Mouse (Mus musculus): ENCODE measurements at regions not wholly inside any gene's neighbourhood (a gene's known extent, or its start where the extent isn't known, plus 50 kb on each side); places are given as distances from the start of the nearest gene placed in this dataset.
A peak's percentile ranks its signal among the peaks of the same experiment; 100 is the strongest.
"Not testable (repeated sequence)": the region's sequence is repeated elsewhere in the genome, so short reads cannot be mapped to it uniquely, and the experiment has no call there.

- intact Hi-C loops (cut with DNase I) = no loop called here
- DNase-seq (ENCODE audit: low spot score in 2 of 2) = no peak
These were observed 52.3 kb upstream of the Gm10985 start for GRCm38 (mm10) chr3:53792541-53792940.

DNA sequence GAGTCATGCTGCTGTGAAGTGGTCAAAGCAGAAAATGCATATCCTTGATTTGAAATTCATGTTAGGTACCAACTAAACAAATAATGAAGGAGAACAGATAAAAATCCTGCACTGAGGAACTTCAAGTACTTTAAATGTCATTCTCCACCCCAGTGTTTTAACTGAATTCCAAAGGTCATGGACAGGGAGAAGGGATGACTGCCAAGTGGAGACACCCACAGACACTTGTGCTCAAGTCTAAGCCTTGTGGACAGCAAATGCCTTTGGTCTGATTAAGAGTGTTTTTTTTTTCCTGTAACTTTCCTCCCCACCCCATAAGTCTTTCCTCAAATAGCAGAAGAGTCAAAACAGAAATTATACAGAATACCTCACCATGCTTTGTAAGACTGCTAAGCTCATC is 55.2 kb upstream of the Gm10985 start:
- intact Hi-C loops (cut with DNase I) = no loop called here

DNA sequence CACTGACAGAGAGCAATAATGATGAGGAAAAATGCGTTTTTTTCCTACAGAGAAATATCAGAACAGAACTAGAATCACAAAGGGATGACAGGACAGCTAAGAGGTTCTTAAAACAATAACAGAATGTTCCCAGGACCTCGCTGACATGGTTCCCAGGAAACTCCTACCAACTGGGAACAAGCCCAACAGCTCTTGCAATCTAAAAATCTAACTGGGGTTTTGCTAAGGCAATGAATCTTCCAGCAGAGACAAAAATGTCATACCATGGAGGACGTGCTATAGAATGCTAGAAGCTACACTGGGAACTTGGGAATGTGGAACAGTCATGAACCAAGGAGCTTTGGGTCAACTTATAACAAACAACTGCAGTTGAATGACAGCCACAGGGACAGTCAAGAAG is 59.7 kb upstream of the Gm10985 start:
- DNase-seq (ENCODE audit: low spot score in 2 of 2) = no peak
- intact Hi-C loops (cut with DNase I) = no loop called here

More for the DNA sequence above, 55.2 kb upstream of the Gm10985 start:
- no peak for DNase-seq (ENCODE audit: low spot score in 2 of 2)

DNA sequence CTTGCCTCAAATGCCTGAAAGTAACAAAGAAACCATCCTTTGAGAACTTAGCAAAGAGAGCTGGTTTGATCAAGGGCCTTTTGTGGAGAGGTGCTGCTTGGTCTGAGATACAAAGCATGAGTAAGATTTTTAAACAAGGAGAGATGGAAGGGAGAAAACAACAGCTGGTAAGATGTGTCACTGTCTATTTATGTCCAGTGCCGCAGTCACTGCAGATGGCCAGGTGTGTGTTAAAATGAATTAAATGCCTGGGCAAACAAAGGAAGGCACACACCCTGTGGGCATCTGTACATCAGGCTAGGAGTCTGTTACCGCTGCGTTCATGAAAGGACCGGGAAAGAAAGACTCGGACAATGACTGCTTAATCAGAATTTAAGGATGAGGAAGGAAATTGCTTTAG is 68.2 kb upstream of the Gm10985 start:
- intact Hi-C loops (cut with DNase I) = no loop called here
- DNase-seq (ENCODE audit: low spot score in 2 of 2) = no peak

GRCm38 (mm10) chr3:53767601-53768000 is 77.3 kb upstream of the Gm10985 start:
- no peak for DNase-seq (ENCODE audit: low spot score in 2 of 2)
- intact Hi-C loops (cut with DNase I) = no loop called here

DNA sequence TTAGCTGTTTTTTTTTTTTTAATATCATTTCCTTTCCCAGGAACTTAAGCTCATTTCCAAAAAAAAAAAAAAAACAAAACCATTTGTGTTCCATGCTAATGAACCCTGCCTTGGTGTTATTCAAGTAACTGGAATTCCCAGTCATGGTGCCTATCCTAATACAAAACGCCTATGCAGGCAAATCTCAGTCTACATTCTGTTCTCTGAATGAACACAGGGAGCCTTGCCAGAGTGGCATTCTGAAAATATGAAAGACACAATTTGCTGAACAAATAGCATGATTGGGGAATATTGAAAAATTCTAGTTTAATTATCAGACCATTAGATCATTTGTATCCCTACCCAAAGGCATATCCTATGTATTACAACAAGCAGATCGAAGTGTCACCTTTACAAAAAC is 80.9 kb upstream of the Gm10985 start:
- intact Hi-C loops (cut with DNase I) = no loop called here
- DNase-seq (ENCODE audit: low spot score in 2 of 2) = no peak

DNA sequence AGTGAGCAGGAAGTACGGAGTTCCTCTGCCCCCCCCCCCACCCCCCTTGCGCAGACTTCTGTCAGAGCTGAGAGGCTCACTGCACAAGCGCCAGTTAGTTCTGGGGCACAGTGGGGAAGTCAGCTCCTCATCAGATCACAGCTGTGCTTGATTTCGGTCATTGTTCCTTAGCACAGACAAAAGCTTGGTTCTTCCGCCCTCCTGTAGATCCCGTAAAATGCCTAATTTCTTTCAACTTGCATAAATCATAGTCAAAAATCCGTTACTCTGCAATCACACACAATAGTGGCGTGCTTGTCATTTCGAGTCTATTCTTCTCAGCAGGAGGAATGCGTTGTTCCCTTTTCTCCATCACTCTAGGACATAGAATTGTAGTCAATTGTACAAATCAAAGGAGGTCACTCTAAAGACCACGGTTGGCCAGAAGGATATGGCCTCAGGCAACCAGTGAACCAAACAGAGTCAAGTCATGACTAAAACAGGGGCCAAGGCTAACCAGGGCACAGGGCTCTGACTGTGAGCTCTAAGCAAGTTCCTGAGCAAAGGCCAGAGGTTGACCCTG is 83.3 kb upstream of the Gm10985 start:
- intact Hi-C loops (cut with DNase I) = no loop called here
- DNase-seq (ENCODE audit: low spot score in 2 of 2) = no peak

GRCm38 (mm10) chr3:53756115-53756853 is 88.6 kb upstream of the Gm10985 start:
- no peak for DNase-seq (ENCODE audit: low spot score in 2 of 2)

GRCm38 (mm10) chr3:53737161-53737560 is 80.0 kb upstream of the Frem2 start:
- no peak for DNase-seq (ENCODE audit: low spot score in 2 of 2)
- intact Hi-C loops (cut with DNase I) = loop anchor here (5.0 to 10.0 kb wide), 2 partner anchors 575 to 948 kb away; no protein-coding TSS in a partner anchor

More at GRCm38 (mm10) chr3:53756115-53756853, 88.6 kb upstream of the Gm10985 start:
- intact Hi-C loops (cut with DNase I) = no loop called here

DNA sequence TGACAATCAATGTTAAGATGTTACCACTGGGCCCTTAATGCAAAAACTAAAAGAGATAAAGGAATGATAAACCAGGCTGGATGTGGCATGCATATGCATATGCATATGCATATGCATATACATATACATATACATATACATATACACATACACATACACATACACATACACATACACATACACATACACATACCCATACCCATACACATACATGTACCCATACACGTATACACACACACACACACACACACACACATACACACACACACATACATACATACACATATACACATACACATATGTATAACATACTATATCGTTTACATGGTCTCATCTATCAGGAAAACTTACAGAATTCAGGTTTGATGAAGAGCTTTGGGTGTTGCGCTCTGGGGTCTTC is 78.5 kb upstream of the Frem2 start:
- intact Hi-C loops (cut with DNase I) = loop anchor here (1.0 to 10.0 kb wide), 3 partner anchors 420 to 949 kb away; no protein-coding TSS in a partner anchor
- not testable (repeated sequence) for DNase-seq (ENCODE audit: low spot score in 2 of 2)

GRCm38 (mm10) chr3:53735147-53735546 is 78.0 kb upstream of the Frem2 start:
- no peak for DNase-seq (ENCODE audit: low spot score in 2 of 2)

DNA sequence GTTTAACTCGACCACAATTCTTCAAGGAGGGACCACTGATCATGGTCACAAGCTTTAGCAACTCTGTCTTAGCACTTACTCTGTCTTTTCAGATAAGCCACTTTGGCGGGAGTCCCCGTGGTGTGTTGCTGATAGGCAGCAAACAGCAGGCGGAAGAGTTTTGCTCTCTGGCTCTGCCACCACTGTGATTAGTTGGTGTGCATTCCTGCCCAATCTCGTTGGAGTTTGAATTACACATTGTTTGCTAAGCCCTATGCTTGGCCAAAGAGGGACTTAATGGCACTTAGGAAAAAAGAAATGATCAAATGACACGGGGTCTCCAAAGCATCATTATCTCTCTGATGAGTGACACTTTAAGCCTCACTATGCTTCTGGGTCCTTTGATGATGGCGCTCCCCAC is 73.3 kb upstream of the Frem2 start:
- intact Hi-C loops (cut with DNase I) = loop anchor here (2.0 to 10.0 kb wide), 3 partner anchors 140 to 954 kb away; no protein-coding TSS in a partner anchor
- DNase-seq (ENCODE audit: low spot score in 2 of 2) = no peak

More at GRCm38 (mm10) chr3:53735147-53735546, 78.0 kb upstream of the Frem2 start:
- intact Hi-C loops (cut with DNase I) = loop anchor here (1.0 to 10.0 kb wide), 3 partner anchors 420 to 950 kb away; no protein-coding TSS in a partner anchor

GRCm38 (mm10) chr3:53729810-53730209 is 72.7 kb upstream of the Frem2 start:
- DNase-seq (ENCODE audit: low spot score in 2 of 2) = peak; percentile 16 to 23
- intact Hi-C loops (cut with DNase I) = loop anchor here (2.0 to 10.0 kb wide), 3 partner anchors 139 to 955 kb away; no protein-coding TSS in a partner anchor

- intact Hi-C loops (cut with DNase I) = no loop called here
These were observed 72.0 kb upstream of the Frem2 start for GRCm38 (mm10) chr3:53729131-53729530.

GRCm38 (mm10) chr3:53727737-53728136 is 70.6 kb upstream of the Frem2 start:
- intact Hi-C loops (cut with DNase I) = no loop called here
- no peak for DNase-seq (ENCODE audit: low spot score in 2 of 2)

More at GRCm38 (mm10) chr3:53729131-53729530, 72.0 kb upstream of the Frem2 start:
- no peak for DNase-seq (ENCODE audit: low spot score in 2 of 2)

DNA sequence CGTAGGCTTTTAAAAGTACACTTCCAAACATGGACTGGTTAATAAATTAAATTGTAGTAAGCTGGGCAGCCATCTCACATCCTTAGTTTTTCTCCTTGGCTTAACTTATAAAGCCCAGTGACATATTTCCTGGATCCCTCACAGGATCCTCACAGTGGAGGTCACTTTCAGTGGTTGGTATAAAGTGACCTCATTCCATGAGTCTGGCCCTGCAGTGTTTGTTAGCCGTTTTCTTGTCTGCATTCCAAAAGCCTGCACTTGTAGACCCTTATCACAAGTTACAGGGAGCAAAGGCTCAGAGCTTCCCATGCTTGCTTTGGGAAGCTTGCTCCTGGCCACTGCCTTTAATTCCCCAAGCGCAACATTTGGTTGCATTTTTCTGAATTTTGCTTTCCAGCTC is 49.9 kb upstream of the Frem2 start:
- intact Hi-C loops (cut with DNase I) = no loop called here
- no peak for DNase-seq (ENCODE audit: low spot score in 2 of 2)
